Mouse (Mus musculus) R1 (cell line): ENCODE measurements around the gene Gm3453.
A peak's percentile ranks its signal among the peaks of the same experiment; 100 is the strongest.
"Not testable (repeated sequence)": the region's sequence is repeated elsewhere in the genome, so short reads cannot be mapped to it uniquely, and the experiment has no call there.

Experiments
- DNase-seq: peaks from one replicate; pipeline ENCODE4 v3.0.0-alpha.2; 2018; ENCODE audit warnings: low read depth, low spot score

The Gm3453 gene

DNA sequence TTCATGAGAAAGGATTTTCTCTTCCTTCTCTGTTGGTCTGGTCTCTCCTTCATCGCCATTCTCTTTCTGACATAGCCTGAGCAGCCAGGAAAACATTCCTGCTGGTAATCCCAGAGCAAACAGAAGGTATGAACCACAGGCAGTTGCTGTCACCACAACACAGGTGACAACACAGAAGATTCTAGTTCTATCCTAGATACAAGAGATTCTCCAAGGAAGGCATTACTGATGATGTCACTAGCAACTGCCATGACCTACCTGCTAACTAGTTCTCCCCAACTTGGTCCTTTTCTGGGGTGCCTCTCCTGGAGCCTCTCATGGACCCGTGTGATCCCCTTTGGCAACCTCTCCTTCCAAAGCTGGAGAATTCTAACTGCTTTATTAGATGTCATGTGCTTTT lies at the start of gene Gm3453:
Gene Gm3453, minus strand, starts transcription at position 101 of the 400 bp plus-strand sequence.
- DNase-seq, result not testable (repeated sequence)

DNA sequence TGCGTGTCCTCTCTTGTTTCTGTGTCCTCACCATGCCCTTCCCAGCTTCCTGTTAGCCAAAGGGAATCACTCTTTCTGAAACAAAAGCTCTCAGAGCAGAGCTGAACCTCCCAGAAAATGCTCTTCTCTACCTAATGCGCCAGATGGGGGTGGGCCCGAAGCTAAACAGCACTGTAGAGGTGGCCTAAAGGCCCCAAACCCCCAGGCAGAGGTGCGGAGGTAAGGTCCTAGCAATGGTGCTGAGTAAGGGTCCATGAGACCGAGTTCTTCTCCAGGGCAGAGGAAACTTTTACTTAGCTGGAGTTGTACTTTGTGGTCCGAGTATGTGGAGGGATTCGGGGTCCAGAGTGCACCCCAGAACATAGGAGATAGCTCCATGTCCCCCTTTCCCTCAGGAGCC lies 8.2 kb upstream of the Gm3453 start:
- not testable (repeated sequence) for DNase-seq

DNA sequence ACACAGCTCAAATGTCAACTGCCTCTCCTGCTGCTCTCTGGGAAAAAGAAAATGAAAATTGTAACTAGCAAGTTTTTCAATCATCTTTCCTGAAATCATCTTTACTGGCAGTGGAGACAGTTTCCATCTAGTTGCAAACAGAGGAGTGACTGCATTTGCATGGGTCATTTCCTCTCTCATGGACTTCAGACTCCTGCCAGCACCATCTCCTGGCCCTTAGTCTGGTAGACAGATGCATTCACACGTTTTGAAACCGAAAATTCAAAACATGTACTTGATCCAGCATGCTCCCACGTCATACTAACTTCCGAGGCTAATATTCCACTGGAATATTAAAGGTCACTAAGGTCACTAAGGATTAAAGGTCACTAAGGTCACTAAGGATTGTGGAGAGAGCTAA lies 16.5 kb downstream of the Gm3453 start:
- not testable (repeated sequence) for DNase-seq

DNA sequence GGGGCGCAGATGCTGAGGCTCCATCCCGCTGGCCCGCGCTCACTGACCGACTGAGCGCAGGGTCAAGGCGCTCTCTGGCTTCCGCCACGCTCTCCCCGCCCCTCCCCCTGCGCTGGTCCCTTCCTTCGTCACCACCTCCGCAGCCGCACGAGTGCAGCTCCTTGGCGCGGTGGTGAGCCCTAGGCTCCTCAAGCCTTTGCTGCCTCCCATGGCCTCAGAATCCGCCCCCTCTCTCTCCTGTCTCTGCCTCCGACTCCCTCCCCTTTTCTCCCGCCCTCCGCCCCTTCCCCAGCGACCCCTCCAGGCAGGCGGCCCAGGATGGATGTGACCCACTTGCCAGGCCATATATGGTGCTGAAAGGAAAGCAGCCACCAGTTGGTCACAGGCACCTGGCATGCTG lies 17.3 kb downstream of the Gm3453 start, which contains the start of gene Gm3248:
Gene Gm3248, minus strand, starts transcription at position 111 of the 400 bp plus-strand sequence.
- peak; percentile 59 for DNase-seq

DNA sequence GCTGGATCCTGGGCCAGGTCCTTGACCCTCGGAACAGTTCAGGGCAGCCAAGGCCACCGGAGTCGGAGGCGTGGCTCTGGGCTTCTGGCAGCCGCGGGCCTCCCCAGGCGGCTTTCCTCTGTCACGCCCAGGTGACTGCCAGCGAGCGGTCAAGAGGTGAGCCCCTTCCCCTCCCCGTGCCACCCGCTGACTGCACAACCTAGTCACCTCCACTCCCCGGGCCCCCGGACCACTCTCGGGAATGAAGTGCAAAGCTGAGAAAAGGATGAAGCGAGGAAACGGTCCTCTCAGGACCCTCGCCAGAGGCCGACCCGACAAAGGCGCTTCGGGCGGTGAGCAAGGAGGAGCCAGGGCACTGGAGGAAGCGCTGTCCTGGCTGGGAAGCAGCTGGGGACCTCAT lies 17.8 kb downstream of the Gm3453 start:
- peak; percentile 33 for DNase-seq

DNA sequence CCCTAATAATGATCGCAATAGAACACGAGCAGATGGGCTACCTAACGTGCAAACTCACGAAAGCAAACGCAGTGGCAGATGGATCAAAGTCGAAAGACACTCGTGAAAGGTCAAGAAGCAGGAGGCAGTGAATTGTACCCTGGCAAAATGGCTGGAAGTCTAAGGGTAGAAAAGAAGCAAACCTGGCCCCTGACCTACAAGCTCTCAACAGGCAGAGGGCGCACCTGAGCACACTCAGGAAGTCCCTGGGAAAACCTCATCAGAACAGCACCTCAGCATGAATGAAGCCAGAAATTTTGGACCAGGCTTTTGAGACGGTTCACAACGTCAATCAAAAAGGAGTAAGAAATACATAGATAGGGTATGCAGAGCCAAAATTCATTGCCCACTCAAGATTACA lies 18.5 kb downstream of the Gm3453 start:
- not testable (repeated sequence) for DNase-seq

DNA sequence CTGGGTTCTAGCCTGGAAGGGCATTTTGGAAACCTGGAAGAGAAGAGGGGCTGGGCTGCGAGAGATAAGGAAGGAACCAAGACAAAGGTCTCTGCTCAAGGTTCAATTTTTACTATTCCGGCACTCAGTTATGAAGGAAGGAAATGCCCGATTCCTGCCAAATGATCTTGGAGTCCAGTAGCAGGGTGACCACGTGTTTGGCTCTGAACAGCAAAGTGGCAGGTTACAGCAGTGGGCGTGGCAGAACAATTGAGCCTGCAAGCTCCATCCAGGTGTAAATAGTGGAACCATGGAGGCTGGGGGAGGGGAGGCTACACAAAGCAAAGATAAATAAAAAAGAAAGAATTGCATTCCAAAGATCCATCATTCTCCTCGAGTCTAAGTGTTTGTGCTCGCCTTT lies 55.7 kb downstream of the Gm3453 start:
- peak; percentile 26 for DNase-seq
